Mouse (Mus musculus): ENCODE data around the gene Ets1.

Gene Ets1

GRCm38 (mm10) chr9:32635627-32636385 lies at the start of gene Ets1:
Gene Ets1, plus strand, starts transcription at chr9:32636221.
- peak; percentile 20 for DNase-seq (ENCODE audit: low read depth)

GRCm38 (mm10) chr9:32589900-32590299 lies 46.1 kb upstream of the Ets1 start:
- DNase-seq (ENCODE audit: low read depth): peak; percentile 95

DNA sequence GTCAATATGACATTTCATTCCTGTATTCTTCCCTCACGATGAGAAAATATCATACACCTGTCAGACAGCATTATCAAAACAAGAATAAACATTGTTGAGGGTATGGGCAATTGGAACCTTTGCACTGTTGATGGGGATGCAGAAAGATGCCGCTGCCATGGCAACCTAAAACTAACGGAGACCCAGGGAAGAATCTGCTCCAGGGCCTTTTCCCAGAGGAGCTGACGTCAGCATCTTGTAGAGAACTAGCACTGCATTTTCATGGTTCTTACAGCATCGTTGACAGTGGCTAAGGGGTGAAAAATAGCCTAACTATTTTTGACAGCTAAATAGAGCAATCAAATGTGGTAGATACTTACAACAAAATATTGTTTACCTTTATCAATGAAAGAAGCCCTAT lies 45.5 kb upstream of the Ets1 start:
- DNase-seq (ENCODE audit: low read depth): no peak

DNA sequence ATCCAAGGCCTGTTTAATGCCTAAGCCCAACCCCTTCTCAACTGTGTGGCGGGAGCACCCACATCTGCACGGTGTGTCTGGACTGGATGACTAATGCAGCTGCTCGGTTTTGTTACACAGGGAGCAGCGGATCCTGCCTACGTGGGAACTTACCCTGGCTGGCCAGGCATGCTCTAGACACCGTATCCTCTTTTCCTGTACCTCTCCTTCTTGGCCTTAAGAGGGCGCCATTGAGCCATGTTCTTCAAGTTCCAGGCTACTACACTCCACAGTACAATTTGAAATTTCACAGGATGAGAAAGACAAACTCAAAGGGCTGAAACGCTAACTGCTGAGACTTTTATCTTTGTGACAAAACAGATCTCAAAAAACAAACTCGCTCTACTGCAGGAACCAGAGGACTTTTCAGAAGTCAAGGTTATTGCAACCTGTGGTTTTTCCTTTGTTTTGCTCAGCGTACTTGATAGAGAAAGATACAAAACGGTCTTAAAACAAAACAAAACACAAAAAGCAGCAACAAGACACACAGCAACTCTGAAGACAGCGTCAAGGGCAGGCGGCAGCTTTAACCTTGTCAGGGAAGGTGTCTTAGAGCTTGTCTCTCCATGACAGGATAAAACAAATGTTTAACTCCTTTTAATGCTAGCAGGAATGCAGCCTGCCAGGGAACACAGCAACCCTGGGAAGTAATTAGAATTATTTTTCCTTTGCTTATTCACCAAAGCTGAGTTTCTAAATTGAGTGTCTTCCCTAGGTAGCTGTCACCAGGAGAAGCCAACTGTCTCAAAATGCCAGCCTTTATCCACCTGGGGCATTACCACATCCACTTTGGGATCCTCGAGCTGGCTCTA lies 44.1 kb upstream of the Ets1 start:
- peak; percentile 99 for DNase-seq (ENCODE audit: low read depth)

- DNase-seq (ENCODE audit: low read depth): no peak
Measured at GRCm38 (mm10) chr9:32592583-32592890, 43.5 kb upstream of the Ets1 start.

- DNase-seq (ENCODE audit: low read depth): no peak
Measured at GRCm38 (mm10) chr9:32593816-32594215, 42.2 kb upstream of the Ets1 start.

DNA sequence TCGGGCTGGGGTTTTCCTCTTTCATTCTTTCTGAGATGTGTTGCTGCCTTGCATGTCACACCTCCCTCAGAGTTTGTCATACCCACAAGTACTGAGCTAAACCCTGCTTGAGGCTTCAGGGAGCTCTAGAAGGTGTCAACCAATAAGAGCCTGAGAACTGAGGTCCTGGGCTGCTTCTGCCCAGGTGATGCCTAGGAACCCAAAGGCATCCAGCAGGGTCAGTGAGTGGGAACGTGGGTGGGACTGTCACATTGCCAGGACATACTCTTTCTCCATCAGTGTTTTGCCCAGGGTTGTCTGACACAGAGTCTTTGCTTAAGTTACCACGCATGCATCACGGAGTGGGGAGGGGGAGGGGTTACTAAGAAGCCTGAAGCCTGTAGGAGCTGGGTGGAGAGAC lies 41.7 kb upstream of the Ets1 start:
- peak; percentile 93 for DNase-seq (ENCODE audit: low read depth)

GRCm38 (mm10) chr9:32595076-32595820 lies 40.8 kb upstream of the Ets1 start:
- DNase-seq (ENCODE audit: low read depth): peak; percentile 49

GRCm38 (mm10) chr9:32596366-32596765 lies 39.7 kb upstream of the Ets1 start:
- peak; percentile 45 for DNase-seq (ENCODE audit: low read depth)

DNA sequence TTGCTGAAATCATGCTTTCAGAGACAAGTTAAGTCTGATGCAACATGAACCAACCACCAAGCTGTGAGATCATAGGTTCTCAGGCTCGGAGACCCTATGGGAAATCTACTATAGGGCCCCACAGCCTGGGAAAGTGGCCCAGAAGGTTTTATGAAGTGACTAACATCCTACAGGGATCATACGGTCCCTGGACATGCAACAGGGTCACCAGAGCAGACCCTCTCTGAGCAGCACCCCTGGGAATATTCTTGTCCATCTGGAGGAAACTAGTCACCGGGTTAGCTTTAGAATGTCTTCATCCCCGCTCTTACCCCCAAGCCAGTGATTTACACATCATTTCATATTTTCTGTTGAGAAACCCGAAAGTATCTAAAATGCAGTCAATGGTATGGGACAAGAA lies 34.1 kb upstream of the Ets1 start:
- DNase-seq (ENCODE audit: low read depth): no peak

DNA sequence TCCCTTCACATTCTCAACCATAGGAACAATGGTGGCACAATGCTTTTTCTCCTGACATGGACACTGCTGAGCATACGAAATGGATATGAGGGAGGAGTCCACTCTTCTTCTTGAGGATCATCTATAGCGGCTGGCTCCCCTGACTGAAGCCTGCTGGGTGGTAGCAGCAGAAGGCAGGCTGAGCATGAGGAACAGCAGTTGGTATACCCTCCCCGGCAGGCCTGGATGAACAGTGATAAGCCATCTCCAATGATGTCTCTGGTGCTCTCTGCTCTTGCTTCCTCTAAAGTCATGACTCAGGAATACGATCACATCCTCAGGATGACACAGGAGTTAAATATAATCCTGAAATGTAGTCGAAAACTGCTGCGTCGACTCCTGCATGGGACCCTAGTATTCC lies 32.9 kb upstream of the Ets1 start:
- no peak for DNase-seq (ENCODE audit: low read depth)

DNA sequence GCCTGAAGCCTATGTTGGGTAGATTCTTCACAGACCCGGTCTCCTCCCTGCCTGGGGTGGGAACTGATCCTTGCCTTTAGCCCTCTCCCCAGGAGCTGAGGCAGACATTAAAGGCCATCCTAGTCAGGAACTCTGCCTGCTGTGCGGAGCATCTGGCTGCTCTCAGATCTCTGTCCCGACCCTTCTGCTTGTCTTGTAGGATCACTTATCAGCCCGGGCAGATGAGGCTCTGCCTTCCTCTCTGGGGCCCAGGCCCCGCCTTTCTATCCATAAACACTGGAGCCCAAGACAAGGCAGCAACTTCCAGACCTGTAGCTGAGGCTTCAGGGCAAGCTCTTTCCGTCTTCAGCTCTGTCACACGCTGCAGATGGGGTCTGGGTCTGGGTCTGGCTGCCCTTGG lies 28.8 kb upstream of the Ets1 start:
- DNase-seq (ENCODE audit: low read depth): no peak

DNA sequence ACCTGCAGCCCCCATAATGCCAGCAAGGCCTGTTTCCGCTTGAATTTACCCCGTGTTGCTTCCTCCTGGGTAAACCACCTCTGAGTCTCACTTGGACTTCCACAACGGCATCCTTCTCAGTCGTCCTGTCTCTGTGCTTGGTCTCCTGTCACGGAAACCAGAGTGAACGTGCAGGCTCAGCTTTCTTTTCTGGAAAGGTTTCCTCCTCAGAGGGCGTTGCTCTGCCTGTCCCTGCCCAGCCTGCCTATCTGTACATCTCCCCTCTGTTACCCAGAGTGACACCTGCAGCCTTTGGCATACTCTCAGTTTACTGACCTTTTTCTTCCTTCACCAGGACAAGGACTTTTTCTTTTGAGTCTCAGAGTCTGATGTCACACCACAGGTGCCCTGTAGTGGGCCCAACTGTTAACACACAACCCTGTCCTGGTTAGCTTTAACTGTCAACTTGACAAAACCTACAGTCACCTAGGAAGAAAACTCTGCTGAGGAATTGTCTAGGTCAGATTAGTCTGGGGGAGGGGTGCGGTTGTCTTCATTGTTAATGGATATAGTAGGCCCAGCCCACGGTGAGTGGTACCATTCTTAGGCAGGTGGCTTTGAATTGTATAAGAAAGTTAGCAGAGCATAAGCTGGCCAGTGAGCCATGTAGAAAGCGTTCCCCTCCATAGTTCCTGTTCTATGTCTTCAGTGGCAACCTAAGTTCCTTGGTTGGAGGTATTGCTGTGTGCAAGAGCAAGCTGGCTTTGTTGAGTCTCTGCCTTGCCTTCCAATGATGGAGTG lies 27.0 kb upstream of the Ets1 start:
- DNase-seq (ENCODE audit: low read depth): peak; percentile 75

- no peak for DNase-seq (ENCODE audit: low read depth)
Measured at GRCm38 (mm10) chr9:32610218-32610617, 25.8 kb upstream of the Ets1 start.

- no peak for DNase-seq (ENCODE audit: low read depth)
Measured at GRCm38 (mm10) chr9:32610631-32611030, 25.4 kb upstream of the Ets1 start.

DNA sequence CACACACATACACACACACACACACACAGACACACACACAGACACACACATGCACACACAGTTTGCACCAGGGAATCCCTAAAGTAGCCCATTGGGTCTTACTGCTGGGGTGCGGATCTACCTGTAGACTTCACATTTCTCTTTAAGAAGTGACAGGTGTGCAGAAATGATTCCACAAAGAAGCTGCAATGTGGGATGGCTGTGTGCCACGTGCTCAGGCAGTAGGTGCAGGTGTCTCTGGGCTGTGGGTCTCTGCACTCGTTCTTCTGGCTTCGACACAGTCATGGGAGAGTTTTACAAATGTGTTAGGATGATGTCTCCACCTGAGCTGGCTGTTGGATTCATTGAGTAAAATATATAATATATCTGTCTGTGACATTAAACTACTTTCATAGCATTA lies 24.7 kb upstream of the Ets1 start:
- DNase-seq (ENCODE audit: low read depth): no peak

- DNase-seq (ENCODE audit: low read depth): peak; percentile 57
Measured at GRCm38 (mm10) chr9:32612426-32612825, 23.6 kb upstream of the Ets1 start.

DNA sequence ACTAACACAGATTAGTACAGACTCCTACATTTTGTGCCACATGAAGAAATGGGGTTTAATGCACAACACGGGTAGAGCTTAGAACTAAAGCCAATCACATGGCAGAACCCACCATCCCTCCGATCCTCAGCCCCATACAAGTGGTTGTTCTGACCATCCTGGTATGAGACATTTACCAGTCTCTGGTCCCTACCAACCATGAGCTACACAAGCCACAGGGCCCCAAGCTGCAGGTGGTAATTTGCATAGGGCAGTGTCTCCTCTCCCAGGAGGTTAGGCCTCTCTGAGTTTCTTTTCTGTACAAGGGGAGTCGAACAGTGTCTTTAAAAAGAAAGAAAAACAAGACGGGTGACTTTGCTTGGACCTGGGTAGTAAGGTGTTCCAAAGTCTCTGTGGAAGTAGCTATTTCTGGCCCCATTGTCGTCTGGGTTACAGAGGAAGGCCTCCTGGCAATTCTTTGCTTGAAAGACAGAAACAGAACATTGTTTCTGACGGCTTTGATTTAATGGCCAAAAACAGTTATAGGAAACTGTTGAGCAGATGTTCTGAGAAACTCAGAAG lies 23.1 kb upstream of the Ets1 start:
- DNase-seq (ENCODE audit: low read depth): peak; percentile 82

DNA sequence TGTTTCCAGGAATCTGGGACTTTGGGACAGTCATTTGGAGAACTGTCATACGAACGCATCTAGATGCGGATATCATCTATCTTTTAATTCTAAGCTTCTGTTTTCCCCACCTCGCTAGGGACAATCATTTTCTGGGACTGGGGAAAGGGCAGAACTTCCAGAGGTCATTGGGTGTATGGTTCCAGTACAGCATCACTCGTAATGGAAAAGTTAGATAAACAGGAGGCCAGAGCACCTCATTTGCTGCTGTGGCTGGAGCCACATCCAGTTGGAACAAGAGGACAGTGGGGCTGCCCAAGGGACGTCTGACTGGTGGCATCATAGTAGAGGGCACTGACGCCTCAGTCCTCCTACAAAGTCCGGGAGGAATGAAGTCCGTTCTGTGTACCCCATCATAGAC lies 21.8 kb upstream of the Ets1 start:
- peak; percentile 37 for DNase-seq (ENCODE audit: low read depth)

DNA sequence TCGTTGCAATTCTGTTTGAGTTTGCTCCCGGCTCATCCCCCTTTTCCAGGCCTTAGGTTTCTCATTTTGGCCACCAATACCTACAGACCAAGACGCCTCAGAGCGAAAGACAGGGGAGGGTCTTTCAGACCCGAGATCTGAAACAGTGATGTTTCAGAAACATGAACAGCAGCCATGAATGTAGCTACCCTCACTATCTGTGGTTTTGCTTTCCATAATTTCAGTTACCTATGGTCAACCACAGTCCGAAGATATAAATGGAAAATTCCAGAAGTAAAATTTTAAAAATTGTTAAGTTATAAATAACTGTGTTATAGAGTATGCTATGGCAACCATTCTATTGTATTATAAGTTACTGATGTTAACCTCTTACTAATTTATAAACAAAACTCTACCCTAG lies 20.6 kb upstream of the Ets1 start:
- DNase-seq (ENCODE audit: low read depth): no peak

DNA sequence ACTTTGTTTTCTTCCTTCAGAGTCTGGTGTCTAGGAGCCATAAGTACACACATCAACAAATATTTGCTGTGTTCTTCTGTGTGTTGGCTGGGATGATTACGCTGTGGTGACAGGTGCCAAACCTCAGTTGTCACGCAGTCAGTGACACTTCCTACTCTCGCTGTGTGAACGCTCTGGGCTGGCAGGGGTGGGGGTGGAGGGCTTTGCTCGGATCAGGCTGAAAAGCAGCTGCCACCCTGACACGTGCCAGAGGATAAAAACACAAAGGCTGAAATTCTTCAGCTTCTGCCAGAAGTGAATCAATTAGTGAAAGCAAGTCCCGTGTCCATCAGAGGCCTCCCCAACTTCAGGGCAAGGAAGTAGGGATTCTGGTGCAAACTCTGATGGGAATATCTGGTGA lies 20.0 kb upstream of the Ets1 start:
- peak; percentile 94 for DNase-seq (ENCODE audit: low read depth)
